Mouse (Mus musculus) layer of hippocampus, adult 11-12 months (tissue): ENCODE measurements at regions not wholly inside any gene's neighbourhood (a gene's known extent, or its start where the extent isn't known, plus 50 kb on each side); places are given as distances from the start of the nearest gene placed in this dataset.

ENCODE experiments used
- DNase-seq: peaks from one replicate; pipeline ENCODE4 v3.0.0; 2022; ENCODE audit warnings: low spot score

- no peak for DNase-seq
Observed at GRCm38 (mm10) chr5:45269391-45269790, 180.6 kb downstream of the Qdpr start.

GRCm38 (mm10) chr5:45266914-45267313 is 183.1 kb downstream of the Qdpr start:
- no peak for DNase-seq

GRCm38 (mm10) chr5:45258486-45258885 is 191.6 kb downstream of the Qdpr start:
- DNase-seq, result no peak

GRCm38 (mm10) chr5:45256256-45256999 is 193.6 kb downstream of the Qdpr start:
- DNase-seq, result no peak

GRCm38 (mm10) chr5:45231856-45232255 is 218.2 kb downstream of the Qdpr start:
- peak; percentile 67 for DNase-seq

- DNase-seq, result no peak
Observed at GRCm38 (mm10) chr5:45230097-45230496, 219.9 kb downstream of the Qdpr start.

- no peak for DNase-seq
Observed at GRCm38 (mm10) chr5:45229477-45229876, 220.6 kb downstream of the Qdpr start.

- no peak for DNase-seq
Observed at GRCm38 (mm10) chr5:45228226-45228927, 221.7 kb downstream of the Qdpr start.

GRCm38 (mm10) chr5:45220272-45220916 is 229.6 kb downstream of the Qdpr start:
- DNase-seq, result peak; percentile 35

GRCm38 (mm10) chr5:45219558-45219957 is 230.5 kb downstream of the Qdpr start:
- no peak for DNase-seq

GRCm38 (mm10) chr5:45219101-45219500 is 230.9 kb downstream of the Qdpr start:
- no peak for DNase-seq

GRCm38 (mm10) chr5:45214475-45214874 is 235.6 kb downstream of the Qdpr start:
- DNase-seq, result no peak

GRCm38 (mm10) chr5:45198408-45198807 is 251.6 kb downstream of the Qdpr start:
- DNase-seq, result no peak

- DNase-seq, result peak; percentile 50
Observed at GRCm38 (mm10) chr5:45196159-45196558, 253.9 kb downstream of the Qdpr start.

- no peak for DNase-seq
Observed at GRCm38 (mm10) chr5:45192287-45192686, 257.7 kb downstream of the Qdpr start.

- DNase-seq, result no peak
Observed at GRCm38 (mm10) chr5:45173035-45173755, 276.8 kb downstream of the Qdpr start.

- DNase-seq, result no peak
Observed at GRCm38 (mm10) chr5:45159194-45159593, 290.8 kb downstream of the Qdpr start.

- no peak for DNase-seq
Observed at GRCm38 (mm10) chr5:45154936-45155335, 295.1 kb downstream of the Qdpr start.

- DNase-seq, result no peak
Observed at GRCm38 (mm10) chr5:45144186-45144585, 305.9 kb downstream of the Qdpr start.

- no peak for DNase-seq
Observed at GRCm38 (mm10) chr5:45137198-45137973, 312.6 kb downstream of the Qdpr start.

GRCm38 (mm10) chr5:45136696-45137095 is 313.3 kb downstream of the Qdpr start:
- DNase-seq, result no peak

- peak; percentile 22 for DNase-seq
Observed at GRCm38 (mm10) chr5:45127971-45128370, 322.1 kb downstream of the Qdpr start.
